Mouse (Mus musculus) stomach, adult 2 months (tissue): ENCODE measurements around the gene Erv3. TPM values are rescaled to one million over a fixed set of nuclear protein-coding genes. Genes with fewer than 3 reads are reported as not detected.

Experiments used
- polyA plus RNA-seq: library from polyadenylated mRNA; depleted of rRNA; stranded (reverse); fragments of >200 nt; gene quantifications from 2 replicates; pipeline ENCODE4 v1.2.3, GENCODE M21; 2012; rRNA removed

Gene Erv3
- polyA plus RNA-seq: 0.04 TPM in 2 replicates

GRCm38 (mm10) chr2:131859721-131860120, at the start of gene Erv3:
Erv3 (minus strand) TSS chr2:131859747.

Other genes with a start within 250 kb of the Erv3 start
- gene Prnp, start 50.2 kb upstream of the Erv3 start, polyA plus RNA-seq: 28.9 and 29.9 TPM in 2 replicates
- gene Prn, start 50.2 kb upstream of the Erv3 start, polyA plus RNA-seq: not detected in 2 replicates
- gene Prnd, start 91.1 kb upstream of the Erv3 start, polyA plus RNA-seq: 2.9 and 4.9 TPM in 2 replicates
- 5.8 and 8.0 TPM in 2 replicates for gene Rassf2, start 170.5 kb upstream of the Erv3 start, polyA plus RNA-seq